Mouse (Mus musculus) lung, adult 2 months (tissue): Measurements from ENCODE around the gene Lyz1. TPM values are rescaled to one million over a fixed set of nuclear protein-coding genes. Genes with fewer than 3 reads are reported as not detected.
"Not testable (repeated sequence)": the region's sequence is repeated elsewhere in the genome, so short reads cannot be mapped to it uniquely, and the experiment has no call there.

Experiments used
- DNase-seq: peaks from one replicate; pipeline ENCODE4 v3.0.0; 2022
- H3K4me1 ChIP-seq: fragments of 200-500 bp; 2 replicates; pipeline ENCODE4 v1.6.1; 2011; ENCODE audit warnings: low read length; ENCODE audit not compliant: control insufficient read depth, insufficient read depth
- H3K4me3 ChIP-seq: fragments of 200-500 bp; replicated peaks from 2 replicates; pipeline ENCODE3; 2011; ENCODE audit warnings: low read depth, mild to moderate bottlenecking, control low read depth, low read length; ENCODE audit errors: extremely low read depth
- CTCF ChIP-seq: fragments of 200-500 bp; IDR thresholded peaks from 2 replicates; pipeline ENCODE4 v1.5.1; 2011; ENCODE audit warnings: mild to moderate bottlenecking, low read length, control low read depth; ENCODE audit not compliant: insufficient read depth
- POLR2A ChIP-seq: fragments of 200-500 bp; IDR thresholded peaks from 2 replicates; pipeline ENCODE4 v1.6.1; 2011; ENCODE audit warnings: low read depth, mild to moderate bottlenecking, control low read depth, low read length, borderline replicate concordance; ENCODE audit errors: extremely low read depth
- WGBS: fragments of 180-500 bp; shearing (Covaris S2); methylation state at CpG from one replicate; pipeline ENCODE4 v1.1.7; 2018; 5-methylcytosine and 5-hydroxymethylcytosine counted together
- polyA plus RNA-seq: library from polyadenylated mRNA; depleted of rRNA; stranded (reverse); fragments of >200 nt; gene quantifications from 2 replicates; pipeline ENCODE4 v1.2.3, GENCODE M21; 2012; rRNA removed

Gene Lyz1
- polyA plus RNA-seq, 1 experiment, result 343 TPM

GRCm38 (mm10) chr10:117281381-117281920, 11.2 kb downstream of the Lyz1 start:
- no peaks in the 10 kb centered on the region; the same call in none of the 2 replicates for H3K4me1 ChIP-seq
- TF ChIP-seq POLR2A, result 0 out of 2 replicates have a peak, but pooled peaks have one; percentile 8
- no peak for TF ChIP-seq CTCF
- H3K4me3 ChIP-seq, result peak overlapping the region; percentile 83
- 63% methylated on average over 7 of the region's 7 CpGs for WGBS
- DNase-seq, result no peak

DNA sequence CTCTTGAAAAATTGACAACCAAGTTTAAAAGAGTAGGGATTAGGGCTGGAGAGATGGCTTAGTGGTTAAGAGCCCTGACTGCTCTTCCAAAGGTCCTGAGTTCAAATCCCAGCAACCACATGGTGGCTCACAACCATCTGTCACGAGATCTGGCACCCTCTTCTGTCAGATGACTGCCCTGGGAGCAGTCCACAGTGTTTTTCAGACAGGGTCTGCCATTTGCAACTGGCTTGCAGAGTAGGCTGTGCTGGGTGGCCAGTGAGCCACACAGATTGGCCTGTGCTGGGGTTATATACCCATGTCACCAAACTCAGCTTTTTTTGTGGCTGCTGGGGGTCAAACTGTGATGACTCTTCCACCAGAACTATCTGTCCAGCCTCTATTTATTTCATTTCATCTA, 12.7 kb downstream of the Lyz1 start:
- WGBS, result 68% methylated on average over 1 of the region's 1 CpGs
- no peak for DNase-seq
- H3K4me1 ChIP-seq, result no peaks in the 10 kb centered on the region; the same call in 1 of the 2 replicates
- H3K4me3 ChIP-seq, result peak overlapping the region; percentile 35
- TF ChIP-seq POLR2A (peak; percentile 61; the same call in 1 of the 2 replicates), CTCF (no peak)

DNA sequence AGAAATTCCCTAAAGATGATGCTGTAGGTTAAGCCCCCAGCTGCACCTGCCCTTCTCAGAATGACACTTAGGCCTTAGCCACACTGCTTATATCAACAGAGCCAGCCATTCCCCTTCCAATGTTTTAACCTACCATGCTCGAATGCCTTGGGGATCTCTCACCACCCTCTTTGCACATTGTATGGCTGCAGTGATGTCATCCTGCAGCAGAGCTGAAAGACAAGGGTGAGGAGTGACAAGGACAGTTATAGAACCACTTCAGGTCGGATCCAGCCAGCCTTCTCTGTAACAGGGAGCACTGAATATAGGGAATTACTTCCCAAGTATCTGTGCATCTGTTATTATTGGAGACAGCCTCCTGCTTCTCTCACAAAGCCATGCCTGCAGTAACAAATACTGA, 14.2 kb downstream of the Lyz1 start:
- not testable (repeated sequence) for H3K4me1 ChIP-seq, H3K4me3 ChIP-seq, DNase-seq
- WGBS, result 44% methylated on average over 2 of the region's 2 CpGs

DNA sequence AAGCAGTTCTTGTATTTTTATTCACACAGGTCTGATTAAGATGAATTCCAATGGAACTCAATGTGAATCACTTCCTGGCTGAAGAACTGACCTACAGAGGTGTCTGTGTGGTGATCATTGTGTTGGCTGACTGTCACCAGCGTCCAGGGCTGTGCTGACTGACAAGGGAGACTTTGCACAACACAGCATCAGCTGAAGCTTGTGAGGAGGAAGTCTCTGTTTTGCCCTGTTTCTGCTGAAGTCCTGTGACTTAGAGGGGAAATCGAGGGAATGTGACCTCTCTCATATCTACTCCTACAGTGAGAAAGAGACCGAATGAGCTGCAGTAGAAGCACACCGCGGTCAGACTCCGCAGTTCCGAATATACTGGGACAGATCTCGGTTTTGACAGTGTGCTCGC, 14.9 kb downstream of the Lyz1 start:
- H3K4me3 ChIP-seq, H3K4me1 ChIP-seq, DNase-seq: not testable (repeated sequence)
- 65% methylated on average over 9 of the region's 9 CpGs for WGBS
- TF ChIP-seq POLR2A, result peak; percentile 29; the same call in 1 of the 2 replicates

- DNase-seq, result no peak
- no peak overlapping the region for H3K4me3 ChIP-seq
- no peaks in the 10 kb centered on the region for H3K4me1 ChIP-seq
- TF ChIP-seq CTCF, result no peak
- 0 out of 2 replicates have a peak, but pooled peaks have one; percentile 54 for TF ChIP-seq POLR2A
- WGBS, result 65% methylated on average over 10 of the region's 10 CpGs
Measured at GRCm38 (mm10) chr10:117275681-117276369, 16.8 kb downstream of the Lyz1 start.

DNA sequence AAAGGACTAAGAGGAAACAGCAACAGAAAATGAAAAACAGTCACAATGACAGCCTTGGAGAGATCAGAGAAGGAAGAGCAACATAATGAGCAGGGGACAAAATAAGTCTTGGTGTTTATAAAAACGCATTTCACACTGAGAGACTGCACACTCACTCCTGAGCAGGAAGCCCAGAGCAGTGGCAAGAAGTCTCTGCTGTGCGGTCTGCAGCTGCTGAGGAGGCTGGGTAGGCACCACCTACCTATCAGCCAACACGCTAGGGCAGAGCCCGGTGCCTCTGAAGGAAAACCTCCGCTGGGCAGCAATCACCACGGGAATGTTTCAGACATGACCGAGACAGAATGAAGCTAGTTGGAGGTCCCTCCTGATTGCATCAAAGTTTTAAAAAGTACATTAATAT, 18.0 kb downstream of the Lyz1 start:
- WGBS, result 56% methylated on average over 4 of the region's 7 CpGs
- DNase-seq, H3K4me1 ChIP-seq, H3K4me3 ChIP-seq: not testable (repeated sequence)

- TF ChIP-seq CTCF, result no peak
- TF ChIP-seq POLR2A, result no peak
- Histone ChIP-seq H3K4me3 (no peak overlapping the region), H3K4me1 (no peaks in the 10 kb centered on the region)
- no peak for DNase-seq
Measured at GRCm38 (mm10) chr10:117272023-117272422, 20.6 kb downstream of the Lyz1 start.

DNA sequence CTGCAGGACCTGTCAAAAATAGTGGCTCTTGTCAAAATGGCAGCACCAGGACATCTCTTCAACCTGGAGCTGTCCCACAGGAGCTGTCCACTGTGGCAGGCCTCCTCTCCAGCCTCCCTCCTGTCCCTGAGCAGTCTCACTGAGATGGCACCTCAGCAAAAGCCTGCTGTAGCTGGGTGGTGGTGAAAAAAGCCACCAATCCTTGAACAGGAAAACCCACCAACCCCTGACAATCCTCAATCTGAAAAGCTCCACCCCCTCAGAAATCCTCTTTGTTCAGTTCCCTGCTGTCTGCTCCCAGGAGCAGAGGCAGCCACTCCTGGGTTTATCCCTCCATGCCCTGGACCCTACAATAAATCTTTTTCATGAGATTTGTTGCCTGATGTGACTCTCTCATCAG, 32.8 kb downstream of the Lyz1 start:
- Histone ChIP-seq H3K4me3 (no peak overlapping the region), H3K4me1 (no peaks in the 10 kb centered on the region)
- DNase-seq, result no peak
- TF ChIP-seq CTCF (no peak), POLR2A (no peak)

DNA sequence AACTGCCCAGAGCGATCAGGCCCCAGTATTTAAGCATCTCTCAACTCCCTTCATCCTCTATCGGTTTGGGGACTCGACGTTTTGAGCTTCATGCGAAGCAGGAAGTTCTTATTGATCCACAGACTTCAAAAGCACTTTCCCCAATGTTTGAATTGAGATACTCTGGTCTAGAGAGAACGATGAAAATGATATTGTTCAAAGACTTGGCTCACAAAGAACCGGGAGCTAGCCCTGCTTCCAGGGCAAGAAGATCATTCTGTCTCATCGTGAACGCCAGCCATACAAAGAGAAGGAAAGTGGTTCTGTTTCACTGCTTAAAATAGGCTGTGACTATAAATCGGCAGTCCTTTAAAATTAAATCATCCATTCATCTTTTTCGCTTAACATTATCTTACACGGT, 54.1 kb downstream of the Lyz1 start, which contains the start of gene 9530003J23Rik:
Gene 9530003J23Rik, minus strand, starts transcription at position 101 of the 400 bp plus-strand sequence.
- Histone ChIP-seq H3K4me3 (no peak within 1 kb of the TSS), H3K4me1 (no peaks in the 10 kb centered on the region)
- no peak for TF ChIP-seq CTCF
- TF ChIP-seq POLR2A, result no peak
- no peak for DNase-seq
- WGBS, result 77% methylated on average over 12 of the region's 12 CpGs

Other genes with a start within 250 kb of the Lyz1 start
- gene Lrrc10, start 247.5 kb downstream of the Lyz1 start, polyA plus RNA-seq, result 1.1 and 2.4 TPM in 2 replicates
- 36.0 and 56.1 TPM in 2 replicates for gene Cct2, start 229.1 kb downstream of the Lyz1 start, polyA plus RNA-seq
- 9.8 and 14.9 TPM in 2 replicates for gene Frs2, start 144.3 kb downstream of the Lyz1 start, polyA plus RNA-seq
- gene Yeats4, start 68.4 kb downstream of the Lyz1 start, polyA plus RNA-seq, result 19.8 and 21.3 TPM in 2 replicates
- gene 9530003J23Rik, start 54.2 kb downstream of the Lyz1 start, polyA plus RNA-seq, result 0.14 and 0.27 TPM in 2 replicates
- 3,937 and 4,776 TPM in 2 replicates for gene Lyz2, start 10.5 kb downstream of the Lyz1 start, polyA plus RNA-seq
- gene Cpsf6, start 87.1 kb upstream of the Lyz1 start, polyA plus RNA-seq, result 51.7 and 57.9 TPM in 2 replicates